Mouse (Mus musculus) right cerebral cortex, postnatal 14 days (tissue): ENCODE results near the gene Ucma.

Experiments used
- DNase-seq: peaks from one replicate; pipeline ENCODE4 v3.0.0; 2022

Gene Ucma

GRCm38 (mm10) chr2:5011898-5012490 is 36.1 kb downstream of the Ucma start:
- no peak for DNase-seq

DNA sequence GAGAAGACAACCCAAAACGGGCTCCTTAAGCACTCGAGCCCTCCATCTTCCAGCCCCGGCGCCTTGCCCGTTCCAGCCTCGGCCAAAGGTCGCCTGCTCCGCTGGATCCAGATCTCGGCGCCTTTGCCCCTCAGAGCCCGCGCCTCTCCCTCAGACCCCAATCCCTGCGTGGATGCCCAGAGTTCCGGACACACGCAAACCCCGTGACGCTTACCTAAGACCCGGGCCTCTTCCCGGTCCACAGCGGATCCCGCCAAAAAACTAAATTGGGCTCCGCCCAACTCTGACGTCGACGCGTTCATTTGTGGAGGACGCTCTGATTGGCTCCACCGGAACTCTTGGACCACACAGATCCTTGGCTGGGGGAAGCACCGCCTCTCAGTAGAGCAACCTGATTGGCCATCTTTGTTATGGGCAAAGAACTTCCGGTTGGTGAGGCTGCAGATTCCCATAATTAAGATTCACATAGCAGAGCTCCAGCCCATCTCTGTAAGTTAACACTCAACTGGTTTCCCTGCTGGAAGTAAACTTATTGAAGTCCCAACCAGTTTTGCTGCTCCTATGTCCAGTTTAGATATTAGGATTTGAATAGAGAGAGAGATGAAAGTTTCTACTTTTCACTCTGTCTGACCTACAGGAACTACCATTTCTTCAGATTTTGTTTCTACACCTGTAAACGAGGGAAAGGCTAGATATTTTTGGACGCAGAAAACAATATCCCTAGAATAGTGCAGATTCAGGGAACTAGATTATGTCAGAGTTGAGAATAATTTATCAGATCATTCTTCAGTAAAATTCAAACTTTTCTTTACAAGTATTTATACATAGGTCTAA is 36.8 kb downstream of the Ucma start, which contains the start of gene Mcm10:
Gene Mcm10 (minus strand): TSS at position 301 of the 834 bp plus-strand sequence.
- peak; percentile 88 for DNase-seq

- DNase-seq: no peak
Observed at GRCm38 (mm10) chr2:5014616-5015015, 38.7 kb downstream of the Ucma start.

DNA sequence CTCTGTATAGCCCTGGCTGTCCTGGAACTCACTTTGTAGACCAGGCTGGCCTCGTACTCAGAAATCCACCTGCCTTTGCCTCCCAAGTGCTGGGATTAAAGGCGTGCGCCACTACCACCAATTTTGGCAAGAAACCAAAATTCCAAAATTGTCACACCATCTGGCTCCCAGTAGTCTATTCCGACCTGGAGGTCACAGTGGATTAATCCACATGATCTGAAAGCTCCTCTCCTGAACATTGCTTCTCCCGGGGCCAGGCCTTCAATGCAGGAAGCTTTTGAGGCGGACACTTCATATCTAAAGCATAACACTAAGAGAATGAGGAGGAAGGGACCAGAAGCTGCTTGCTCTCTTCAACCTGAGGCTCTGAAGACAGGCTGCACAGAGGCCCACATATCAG is 39.6 kb downstream of the Ucma start:
- no peak for DNase-seq

DNA sequence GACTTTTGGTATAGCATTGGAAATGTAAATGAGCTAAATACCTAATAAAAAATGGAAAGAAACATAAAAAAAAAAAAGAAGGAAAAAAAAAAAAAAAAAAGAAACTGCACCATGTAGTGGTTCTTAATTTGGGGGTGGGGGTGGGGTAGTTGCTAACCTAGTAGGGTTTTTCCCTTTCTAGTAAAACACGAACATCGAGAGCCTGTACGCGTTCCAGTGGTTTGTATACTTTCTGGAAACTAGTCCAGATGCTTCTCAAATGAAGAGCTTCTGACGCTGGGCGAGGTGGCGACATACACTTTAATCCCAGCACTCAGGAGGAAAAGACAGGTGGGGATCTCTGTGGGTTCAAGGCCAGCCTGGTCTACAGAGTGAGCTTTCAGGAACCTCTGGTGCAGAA is 41.0 kb downstream of the Ucma start:
- no peak for DNase-seq

DNA sequence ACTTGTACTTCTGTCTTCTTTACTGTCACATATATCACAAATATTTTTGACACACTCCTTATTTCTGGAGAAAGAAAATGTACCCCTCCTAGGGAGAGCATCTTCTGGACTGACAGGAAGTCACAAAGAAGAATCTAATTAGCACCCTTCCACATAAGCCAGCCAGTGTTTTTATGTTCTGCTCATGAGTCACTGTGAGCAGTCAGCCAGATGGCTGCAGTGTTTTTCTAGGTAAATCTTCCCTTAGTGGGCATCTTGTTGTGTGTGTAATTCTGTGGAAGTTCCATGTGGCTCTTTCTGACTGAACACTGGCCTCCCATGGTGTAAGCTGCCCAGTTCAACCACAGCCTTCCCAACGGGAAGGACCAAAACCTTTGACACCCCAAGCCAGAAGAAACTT is 43.8 kb downstream of the Ucma start:
- DNase-seq: no peak

- no peak for DNase-seq
Observed at GRCm38 (mm10) chr2:5023275-5023674, 47.4 kb downstream of the Ucma start.

- DNase-seq: no peak
Observed at GRCm38 (mm10) chr2:5023699-5024399, 47.9 kb downstream of the Ucma start.

DNA sequence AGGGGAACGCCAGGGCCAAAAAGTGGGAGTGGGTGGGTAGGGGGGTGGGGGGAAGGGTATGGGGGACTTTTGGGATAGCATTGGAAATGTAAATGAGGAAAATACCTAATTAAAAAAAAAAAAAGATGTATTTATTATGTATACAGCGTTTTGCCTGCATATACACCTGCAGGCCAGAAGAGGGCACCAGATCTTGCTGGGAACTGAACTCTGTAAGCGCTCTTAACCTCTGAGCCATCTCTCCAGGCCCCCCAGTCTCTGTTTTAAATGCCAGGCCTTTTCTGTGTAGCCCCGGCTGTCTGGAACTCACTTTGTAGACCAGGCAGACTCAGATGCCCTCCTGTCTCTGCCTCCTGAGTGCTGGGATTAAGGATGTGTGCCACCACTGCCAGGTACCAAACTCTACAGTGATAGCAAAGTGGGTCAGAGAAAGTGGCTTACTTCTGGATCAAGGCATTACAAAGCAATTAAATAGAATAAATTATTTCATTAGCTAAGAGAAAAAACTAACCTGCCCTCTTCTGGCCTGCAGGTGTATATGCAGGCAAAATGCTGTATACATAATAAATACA is 49.3 kb downstream of the Ucma start:
- DNase-seq: no peak

- DNase-seq: no peak
Observed at GRCm38 (mm10) chr2:5027057-5027456, 51.1 kb downstream of the Ucma start.

DNA sequence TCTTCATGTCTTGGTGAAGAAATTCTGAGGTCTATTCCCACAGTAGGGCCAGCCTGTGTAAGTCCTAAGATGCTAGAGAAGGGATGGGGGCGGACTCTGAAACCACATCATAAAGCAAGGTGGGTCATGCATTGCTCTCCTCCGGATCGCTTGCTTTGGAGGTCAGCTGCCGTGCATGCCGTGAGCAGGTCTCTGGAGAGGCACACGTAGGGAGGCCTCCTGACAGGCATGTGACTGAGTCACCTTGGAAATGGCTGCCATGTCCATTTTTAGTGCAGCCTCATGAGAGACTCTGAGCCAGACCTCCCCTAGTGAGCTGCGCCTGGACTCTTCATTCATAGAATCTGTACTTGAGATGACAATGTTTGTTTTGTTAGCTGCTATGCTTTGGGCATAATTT is 52.1 kb downstream of the Ucma start:
- DNase-seq: no peak

GRCm38 (mm10) chr2:5029808-5030207 is 53.9 kb downstream of the Ucma start:
- DNase-seq: no peak

GRCm38 (mm10) chr2:5031215-5031614 is 55.3 kb downstream of the Ucma start:
- DNase-seq: peak; percentile 25

- no peak for DNase-seq
Observed at GRCm38 (mm10) chr2:5032665-5033064, 56.7 kb downstream of the Ucma start.

- DNase-seq: no peak
Observed at GRCm38 (mm10) chr2:5033546-5034420, 57.9 kb downstream of the Ucma start.

DNA sequence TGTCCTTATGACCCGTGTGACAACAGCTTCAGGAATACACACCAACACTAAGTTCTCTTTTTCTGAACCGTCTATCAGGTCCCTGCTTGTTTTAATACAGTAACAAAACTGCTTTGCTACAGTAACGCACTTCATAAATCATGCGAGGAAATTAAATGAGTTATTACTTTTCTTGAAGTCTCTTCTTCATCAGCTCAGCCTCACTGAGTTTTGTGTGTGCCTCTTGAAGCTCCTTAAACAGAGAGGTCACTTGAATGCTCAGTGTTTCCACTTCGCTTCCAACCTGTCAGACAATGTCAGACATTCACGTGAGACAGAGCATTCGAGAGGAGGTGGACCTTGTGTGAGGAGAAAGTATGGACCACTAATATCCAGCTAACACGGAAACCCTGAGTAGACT is 58.9 kb downstream of the Ucma start:
- DNase-seq: no peak

DNA sequence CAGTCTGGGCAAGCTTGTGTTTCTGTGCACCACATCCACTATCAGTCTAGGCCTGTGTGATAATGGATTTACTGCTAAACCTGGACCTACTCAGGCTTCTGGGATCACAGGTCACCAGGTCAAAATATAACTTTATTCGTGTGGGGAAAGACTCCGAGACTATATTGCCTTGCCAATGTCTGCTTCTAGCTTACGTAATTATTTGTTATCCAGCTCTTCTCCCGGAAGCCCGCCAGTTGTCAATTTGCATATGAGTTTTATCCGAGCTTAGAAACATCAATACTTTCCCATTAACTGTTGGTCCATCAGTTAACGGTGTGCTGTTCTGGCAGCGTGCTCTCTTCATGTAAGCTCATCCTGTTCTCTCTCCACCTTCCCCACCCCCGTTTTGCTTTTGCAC is 59.3 kb downstream of the Ucma start:
- no peak for DNase-seq
